Mouse (Mus musculus) testis, postnatal 10 days (tissue): ENCODE results near the gene Gap43.
"Not testable (repeated sequence)": the region's sequence is repeated elsewhere in the genome, so short reads cannot be mapped to it uniquely, and the experiment has no call there.

Experiments used
- DNase-seq: peaks from one replicate; pipeline ENCODE4 v3.0.0; 2021; ENCODE audit warnings: low spot score

Gene Gap43

DNA sequence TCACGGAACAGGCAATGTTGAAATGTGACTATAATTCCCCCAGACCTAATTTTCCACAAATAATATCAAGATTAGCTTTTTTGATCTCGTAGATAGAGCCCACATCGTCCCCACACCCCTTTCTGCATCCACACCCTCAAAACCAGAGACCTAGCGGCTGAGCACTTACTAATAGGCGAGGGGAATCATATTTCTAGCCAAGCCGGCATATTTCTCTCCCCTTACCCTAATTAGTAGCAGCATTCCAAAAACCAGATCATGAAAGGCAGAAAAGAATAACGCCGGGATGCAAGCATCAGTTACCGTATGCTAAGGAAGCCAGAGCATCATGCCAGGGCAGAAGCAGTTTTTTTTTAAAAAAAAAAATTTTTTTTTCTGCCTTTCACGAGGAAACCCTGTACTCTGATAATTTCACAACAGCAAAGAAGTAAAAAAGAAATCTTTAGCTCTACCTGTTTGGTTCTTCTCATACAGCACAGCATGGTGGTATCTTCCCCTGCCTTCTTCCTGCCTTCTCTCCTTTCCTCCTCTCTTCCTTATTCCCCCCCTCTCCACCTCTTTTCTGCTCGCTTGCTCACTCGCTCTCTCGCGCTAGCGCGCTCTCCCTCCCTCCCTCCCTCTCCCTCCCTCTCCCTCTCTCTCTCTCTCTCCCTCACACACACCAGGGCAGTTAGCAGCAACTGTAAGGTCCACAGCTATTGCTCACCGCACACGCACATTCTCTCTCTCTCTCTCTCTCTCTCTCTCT lies at the start of gene Gap43:
TSS of gene Gap43 (minus strand) at position 631 of the 748 bp plus-strand sequence.
- no peak for DNase-seq

DNA sequence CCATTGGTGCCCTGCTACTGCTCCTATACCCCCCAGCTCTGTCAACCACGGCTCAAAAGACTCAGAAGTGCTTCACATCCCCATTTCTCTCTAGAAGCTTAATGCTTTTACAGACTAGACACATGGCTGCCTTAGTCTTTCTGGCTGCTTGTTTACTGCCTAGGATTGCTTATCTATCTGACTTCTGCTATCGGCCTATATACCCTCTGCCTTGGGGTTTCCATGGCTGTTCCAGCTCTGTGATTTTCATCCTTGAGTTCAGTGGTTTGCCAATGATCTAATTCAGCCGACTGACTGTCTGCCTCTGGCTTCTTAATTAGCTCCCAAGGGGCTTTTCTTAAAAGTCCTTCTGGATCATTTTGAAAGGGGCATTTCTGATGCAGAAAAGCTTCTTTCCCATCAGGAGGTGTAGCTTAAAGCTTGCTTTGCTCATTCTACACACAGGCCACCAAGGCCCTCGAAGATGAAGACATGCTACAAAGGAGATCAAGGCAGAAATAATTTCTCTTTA lies 40.9 kb upstream of the Gap43 start:
- DNase-seq: no peak

DNA sequence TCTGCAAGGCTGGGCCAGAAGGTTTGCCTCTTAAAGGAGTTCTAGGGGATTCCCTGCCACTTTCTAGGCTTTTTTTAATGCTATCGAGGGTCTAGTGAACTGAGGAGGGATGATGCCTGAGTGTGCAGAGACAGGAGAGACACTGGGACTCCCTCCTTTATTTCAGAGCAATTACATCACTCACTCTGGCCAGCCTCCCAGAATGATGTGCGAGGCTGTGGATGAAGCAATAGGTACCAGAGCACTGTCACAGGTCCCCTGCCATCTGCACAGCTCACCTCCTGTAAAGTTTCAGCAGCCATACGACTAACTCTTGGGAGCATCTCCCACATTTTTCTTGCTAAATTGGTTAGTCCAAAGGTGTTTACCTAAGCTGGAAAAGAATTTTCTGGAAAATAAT lies 40.2 kb upstream of the Gap43 start:
- DNase-seq: no peak

DNA sequence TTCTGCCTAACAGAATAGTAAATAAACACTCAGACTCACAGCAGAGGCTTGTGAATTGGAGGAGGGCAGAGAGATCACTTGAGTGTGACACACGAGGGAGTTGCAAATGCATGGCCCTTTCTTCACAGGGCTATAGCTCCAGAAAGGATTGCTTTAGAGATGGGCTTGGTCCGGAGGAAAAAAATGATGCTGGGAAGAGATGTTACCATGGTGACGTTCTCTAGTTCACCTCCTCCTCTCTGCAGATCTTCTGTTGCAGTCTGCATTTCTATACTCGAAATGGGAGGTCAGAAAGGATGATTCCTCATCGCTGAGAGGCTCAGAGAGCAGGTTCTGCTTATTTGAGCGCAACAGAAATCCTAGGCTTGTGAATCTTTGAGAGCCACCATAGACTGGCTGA lies 29.7 kb upstream of the Gap43 start:
- no peak for DNase-seq

DNA sequence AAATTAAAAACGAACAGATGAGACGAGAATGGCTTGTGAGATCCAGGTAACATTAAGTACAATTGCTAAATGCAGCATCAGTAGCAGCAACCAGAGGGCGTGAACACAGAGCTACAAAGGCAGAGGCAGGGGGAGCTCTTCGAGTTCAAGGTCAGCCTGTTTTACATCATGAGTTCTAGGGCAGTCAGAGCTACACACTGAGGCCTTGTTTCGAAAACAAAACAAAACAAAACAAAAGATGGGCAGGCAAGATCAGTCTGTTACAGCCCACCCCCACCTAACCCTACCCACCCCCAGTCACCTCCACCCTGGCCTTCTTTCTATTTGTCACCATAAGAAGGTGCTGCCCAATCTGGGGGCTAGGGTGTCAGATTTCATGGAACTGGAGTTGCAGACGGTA lies 28.9 kb upstream of the Gap43 start:
- no peak for DNase-seq

DNA sequence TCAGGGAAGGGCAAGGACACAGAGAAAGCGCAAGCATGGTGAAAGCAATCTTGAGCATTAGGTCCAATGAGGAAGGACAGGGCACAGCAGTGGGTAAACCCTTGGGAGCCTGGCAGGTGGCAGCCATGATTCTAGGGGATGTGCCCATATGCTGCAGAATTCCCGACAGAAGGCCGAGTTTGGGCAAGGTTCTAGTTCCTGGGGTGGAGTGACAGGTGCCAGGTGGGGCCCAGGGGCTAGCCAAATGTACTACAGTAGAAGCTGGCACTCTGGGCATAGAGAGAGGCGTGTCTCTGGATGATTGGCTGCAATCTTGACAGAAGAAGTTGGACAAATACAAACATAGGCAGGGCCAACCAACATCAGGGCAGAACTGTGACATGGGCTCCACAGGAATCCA lies 19.6 kb upstream of the Gap43 start:
- no peak for DNase-seq

DNA sequence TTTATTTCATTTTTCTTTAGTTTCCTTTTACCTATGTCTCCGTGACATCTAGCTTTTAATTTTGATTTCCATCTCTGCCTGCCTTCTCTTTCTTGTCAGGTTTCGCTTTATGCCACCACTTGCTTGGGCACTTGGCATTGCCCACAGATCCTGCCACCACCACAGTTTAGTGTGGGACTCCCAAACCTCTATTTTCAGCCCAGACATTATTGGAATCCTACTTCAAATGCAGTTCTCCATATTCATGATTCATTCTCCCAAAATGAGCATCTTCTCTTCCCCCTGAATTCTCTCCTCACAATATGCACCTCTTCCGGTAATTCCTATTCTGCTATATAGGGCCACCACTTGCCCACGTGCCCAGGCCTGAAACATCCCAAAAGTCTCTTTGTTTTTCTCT lies 17.6 kb upstream of the Gap43 start:
- DNase-seq: no peak

DNA sequence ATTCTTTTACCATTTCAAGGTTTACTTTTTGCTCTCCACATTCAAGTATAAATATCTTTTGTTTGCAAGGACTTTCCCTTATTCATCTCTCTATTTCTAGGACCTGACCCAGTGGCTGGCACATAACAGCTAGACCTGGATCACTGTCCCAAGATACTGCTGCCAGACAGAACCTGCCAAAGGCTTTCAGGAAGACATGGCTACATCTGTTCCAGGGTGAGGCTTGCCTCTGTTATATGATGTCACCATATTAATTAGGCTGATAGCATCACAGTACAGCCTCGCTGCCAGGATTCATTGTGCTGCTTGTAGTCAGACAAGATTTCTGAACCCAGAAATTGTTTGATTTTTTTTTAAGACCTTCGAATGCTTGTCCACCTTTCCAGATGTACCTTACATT lies 9.6 kb upstream of the Gap43 start:
- no peak for DNase-seq

DNA sequence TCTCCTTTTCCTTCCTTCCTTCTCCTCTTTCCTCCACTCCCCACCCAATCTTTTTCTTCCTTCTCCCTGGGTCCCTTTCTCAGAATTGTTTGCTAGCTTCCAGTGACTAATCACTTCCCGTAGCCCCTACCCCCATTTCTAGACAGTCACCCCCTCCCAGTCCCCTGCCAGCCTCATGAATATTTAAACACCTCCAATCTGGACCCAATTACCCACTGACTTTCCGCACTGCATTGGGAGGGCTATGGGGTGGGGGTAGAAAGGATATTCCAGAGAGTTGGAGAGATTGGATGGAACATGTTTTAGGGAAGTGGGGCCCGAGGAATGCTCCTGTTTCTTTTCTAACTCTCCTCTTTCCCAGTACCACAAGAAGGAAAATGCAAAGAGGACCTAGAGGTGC lies 414 bp upstream of the Gap43 start:
- not testable (repeated sequence) for DNase-seq

DNA sequence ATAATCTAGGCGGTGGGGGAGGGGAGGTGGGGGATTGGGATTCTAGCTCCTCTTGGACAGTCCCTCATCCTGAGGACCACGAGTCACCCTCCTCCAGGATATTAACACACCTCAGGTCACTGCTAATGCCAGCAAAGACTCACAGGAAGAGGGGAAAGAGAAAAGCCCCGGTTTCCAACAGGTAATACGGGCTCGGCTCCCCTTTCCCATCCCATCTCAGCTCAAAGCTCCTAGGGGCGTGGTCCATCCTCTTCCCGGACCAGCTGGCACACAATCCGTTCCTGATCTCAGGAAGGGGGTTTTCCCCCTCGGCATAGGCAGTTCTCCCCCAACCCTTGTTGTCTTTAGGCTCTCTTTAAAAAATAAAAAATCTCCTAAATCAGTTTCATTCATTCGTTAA lies 939 bp downstream of the Gap43 start:
- DNase-seq: no peak

DNA sequence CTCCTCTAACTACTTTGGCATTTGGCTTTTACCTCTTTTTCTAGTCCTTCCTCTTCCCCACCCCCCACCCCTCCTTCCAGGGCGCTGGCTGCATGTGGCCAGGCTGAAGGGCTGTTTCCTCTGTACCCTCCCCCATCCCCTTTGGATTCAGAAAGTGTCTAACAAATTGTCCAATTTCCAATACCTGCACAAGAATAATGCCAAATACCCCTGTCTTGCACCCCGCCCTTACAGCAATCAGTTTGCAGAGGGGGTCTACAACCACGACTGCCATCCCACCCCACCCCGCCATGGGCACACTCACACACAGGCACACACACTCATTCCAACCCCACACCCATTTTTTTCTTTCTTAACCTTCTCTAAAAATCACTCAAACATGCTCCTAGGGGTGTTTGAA lies 1.5 kb downstream of the Gap43 start:
- no peak for DNase-seq

DNA sequence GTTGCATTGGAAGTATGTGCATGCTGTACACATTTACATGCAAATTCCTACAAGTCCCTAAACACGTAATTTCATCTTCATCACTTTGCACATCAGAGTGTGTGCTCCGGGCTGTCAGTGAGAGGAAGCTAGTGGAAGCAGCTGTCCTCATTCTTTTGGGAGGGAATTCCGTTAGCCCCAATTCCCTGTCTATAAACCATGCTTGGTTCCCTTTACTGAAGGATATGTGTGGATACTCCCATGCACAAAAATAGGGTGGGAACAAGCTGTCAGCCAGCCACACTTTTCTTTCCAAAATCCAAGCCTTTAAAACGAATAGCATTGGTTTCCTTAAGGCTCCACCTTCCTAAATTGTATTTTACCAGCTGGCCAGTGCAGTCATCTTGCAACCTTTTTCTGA lies 2.1 kb downstream of the Gap43 start:
- DNase-seq: no peak

DNA sequence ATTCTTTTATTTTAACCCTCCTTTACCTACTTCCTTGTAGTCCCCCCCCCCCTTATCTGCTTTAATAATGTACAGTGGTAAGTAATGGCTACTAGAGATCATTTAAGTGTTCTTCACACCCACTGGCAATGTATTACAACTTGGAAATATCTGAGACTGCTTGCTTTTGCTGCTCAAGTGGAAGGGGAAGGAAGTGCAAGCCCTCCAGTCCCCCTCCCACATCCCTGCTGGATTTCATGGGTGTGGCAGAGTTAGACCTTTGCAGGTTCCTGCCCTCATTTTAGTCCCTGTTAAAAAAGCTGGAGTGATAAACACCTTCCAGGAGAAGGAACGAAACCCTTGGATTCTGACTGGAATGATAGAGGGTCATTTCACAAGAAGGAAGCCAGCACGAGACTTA lies 2.8 kb downstream of the Gap43 start:
- DNase-seq: no peak

DNA sequence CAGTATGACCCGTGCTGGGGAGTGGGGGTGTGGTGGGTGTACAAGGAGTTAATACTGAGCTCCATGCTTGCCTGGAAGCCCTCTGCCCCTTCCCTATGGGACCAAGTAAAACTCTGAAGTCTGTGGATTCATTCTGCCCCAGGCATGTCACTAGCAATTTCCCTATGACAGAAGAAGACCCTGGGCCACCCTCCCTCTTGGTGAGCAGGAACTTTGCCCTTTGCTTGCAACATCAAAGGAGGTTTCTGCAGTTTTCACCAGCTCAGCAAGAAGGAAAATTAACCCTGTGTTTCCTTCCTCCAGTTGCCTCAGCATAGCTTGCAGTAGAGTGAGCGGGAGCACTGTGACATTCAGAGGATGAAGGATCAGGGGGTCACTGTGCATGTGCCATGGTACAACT lies 3.8 kb downstream of the Gap43 start:
- no peak for DNase-seq

DNA sequence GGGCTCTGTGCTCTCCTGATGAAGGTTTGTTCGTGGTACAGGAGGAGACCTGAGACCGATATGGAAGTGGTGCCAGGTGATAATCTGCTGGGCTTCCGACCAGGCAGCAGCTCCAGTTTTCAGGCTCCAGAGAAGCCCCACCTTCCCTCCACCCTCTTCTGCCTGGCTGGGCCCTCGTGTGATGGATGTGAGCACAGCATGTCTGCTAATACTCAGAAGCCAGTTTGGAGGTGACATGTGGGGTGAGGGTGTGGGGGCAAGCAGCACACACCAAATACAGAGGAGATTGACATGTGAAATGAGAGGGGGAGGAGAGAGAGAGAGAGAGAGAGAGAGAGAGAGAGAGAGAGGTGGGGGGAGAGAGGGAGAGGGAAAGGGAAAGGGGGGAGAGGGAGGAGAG lies 8.1 kb downstream of the Gap43 start:
- no peak for DNase-seq

DNA sequence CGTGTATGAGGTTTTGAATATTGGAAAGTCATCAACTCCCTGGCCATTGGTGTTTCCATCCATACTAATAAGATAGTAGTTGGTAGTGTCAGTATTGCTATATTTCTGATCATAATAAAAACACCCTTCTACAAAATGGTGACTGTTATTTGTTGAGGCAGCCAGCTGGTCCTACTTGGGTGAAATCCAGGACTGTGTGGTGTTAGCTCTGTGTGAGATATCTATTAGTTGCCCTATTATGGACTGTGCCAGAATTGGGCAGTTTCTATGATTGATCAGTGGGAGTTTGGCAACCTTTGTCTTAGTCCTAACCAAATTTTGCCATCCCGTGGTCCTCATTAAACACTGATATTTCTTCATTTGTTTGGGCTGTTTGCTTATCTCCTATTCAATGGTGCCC lies 14.3 kb downstream of the Gap43 start:
- DNase-seq: no peak

DNA sequence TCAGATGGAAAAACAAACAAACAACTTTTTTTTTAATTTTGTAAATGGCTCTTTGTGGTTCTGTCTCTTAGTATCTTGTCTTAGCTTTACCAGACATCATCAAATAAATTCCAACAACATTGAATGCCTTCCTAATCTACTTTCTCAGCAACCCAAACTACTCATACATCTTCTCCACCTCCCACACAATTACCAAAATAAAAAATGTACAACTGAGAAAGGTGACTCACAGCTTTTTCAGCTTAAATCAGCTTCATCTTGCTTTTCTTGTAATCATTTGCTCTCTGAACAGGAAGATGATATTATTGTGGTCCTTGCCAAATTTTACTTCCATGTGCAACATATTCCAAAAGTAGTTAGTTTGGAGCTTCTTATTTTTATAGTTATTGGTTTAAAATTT lies 14.9 kb downstream of the Gap43 start:
- DNase-seq: no peak

DNA sequence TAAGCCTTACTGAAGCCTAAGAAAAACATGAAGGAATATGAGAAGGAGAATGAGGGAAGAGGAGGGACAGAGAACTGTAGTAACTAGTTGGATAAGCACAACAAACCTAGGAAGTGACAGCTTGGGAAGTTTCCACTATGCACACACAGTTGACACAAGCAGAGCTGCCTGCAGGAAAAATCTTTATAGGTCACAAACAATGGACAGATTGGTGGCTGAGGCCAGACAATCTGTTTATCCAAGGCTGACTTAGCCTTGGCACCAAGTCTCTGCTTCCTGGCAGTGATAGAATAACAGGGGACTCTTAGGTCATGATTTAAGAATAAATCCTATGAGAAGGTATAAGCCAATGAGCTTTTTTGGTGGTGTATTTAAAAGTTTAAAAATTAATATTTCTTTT lies 20.6 kb downstream of the Gap43 start:
- DNase-seq: no peak

DNA sequence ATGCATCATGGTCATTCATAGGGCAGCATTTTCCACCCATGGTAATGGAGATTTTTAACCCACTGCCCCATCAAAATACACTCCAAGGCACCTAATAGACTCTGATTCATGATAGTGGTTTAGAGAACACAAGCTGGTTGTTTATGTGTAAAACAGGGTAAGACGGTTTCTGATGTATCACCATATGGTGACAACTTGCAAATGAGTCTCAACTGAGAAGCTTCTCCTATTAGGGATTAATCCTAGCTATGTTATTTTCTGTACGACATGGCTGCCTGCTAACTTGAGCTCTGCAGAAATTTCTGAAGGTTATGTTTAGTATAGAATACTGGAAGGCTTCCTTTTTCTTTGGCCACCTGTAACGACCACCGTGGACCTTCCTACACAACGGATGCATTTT lies 21.1 kb downstream of the Gap43 start:
- DNase-seq: no peak

DNA sequence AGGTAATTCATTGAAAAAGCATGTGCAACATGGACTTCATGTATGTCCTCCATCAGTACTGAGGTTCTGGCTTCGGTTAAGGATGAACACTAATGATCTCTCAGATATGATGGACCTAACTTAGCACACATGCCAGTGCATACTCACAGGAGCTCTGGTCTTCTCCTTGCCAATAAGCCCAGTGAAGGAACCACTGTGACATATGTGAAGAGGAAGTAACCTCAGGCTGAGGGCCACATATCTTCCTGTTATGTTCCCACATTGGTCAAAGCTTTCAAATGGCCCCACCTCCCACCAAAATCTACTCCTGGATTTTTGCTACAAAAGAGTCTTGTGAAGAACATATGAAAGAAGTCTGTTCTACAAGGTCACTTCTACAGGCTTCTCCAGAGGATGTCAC lies 28.3 kb downstream of the Gap43 start:
- DNase-seq: no peak

DNA sequence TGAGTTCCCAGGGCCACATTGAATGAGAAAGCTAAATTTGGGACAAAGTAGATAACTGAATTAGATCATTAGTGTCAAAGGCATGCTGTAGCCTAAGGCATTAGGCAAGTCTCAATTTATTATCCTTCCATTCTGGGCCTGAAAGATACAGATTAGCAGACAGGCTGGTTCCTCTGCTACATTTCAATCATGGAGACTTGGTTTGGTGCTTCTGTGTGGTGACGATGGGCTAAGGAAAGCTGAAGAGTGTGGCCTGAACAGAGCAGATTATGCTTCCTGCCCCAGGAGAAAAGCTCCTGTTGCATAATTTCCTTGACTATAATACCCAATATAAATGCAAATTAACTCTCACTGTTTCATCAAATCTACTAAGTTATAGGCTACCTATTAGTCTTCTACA lies 31.7 kb downstream of the Gap43 start:
- DNase-seq: no peak

DNA sequence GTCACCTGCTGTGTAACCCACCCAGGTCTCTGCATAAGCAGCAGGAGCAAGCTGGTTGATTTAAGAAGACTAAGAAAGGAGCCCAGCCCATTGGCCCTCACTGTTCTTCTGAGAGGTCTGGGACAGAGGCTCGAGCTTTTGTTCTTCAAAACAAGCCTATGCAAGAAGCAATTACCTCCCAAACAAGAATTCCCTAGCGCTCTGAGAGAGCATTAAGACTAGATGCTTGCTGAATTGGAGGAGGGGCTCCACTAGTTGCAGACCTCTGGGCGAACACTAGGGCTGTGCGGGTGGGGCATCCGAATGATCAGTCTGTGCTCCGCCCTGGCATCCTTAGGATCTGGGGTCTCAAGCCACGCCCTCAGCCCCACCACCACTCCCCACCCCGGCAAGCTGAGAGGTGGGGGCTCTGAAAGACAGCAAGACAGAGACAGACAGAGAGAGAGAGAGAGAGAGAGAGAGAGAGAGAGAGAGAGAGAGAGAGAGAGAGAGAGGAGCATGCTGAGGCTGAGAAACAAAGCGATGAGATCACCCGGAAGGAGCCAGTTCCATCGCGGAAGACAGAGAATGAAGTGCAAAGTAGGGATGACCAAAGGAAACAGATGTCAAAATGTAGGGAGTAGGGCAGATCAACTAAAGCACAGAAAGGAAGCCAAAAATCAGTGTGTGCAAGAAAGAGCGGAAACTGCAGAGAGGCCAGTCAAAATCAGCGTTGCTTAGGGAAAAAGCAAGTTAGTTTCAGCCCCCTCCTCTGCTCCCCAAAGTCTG lies 34.3 kb downstream of the Gap43 start:
- DNase-seq: peak; percentile 47

DNA sequence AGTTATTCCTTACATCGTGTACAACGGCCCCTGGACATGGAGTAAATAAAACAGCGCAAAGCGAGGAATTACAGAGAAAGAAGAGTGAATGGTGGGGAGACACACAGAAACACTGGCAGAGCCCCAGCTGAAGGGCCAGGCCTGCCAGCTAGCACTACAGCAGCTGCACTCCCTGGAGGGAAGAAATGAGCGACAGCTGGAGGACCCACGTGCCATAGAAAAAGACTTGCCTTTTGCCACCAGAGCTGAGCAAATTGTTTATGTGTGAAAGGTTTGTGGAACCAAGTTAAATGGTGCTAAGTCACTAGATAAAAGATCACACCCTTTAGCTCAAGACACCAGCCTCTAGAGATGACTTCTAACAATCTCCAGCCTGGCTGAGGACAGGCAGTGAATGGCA lies 37.0 kb downstream of the Gap43 start:
- DNase-seq: no peak

DNA sequence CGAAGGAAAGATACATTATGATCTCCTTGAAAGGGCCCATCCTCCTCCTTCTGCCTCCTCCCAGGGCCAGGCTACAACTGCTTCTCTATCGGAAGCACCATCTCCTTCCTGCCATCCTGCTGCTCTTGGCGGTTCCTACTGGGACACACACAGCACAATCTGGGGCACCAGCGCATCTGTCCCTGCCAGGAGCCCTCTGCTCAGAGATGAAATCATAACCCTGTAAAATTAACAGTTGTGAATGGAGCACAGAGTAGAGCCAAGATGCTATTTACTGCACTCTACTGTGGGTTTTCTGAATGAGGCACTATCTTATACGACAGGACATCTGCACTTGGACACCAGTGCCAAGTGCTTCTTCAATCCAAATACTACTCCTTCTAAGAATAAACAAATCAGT lies 46.0 kb downstream of the Gap43 start:
- DNase-seq: no peak
